Mouse (Mus musculus) thymus, adult 2 months (tissue): Measurements from ENCODE around the gene Lima1.

Source experiments
- CTCF ChIP-seq: fragments of 200-500 bp; IDR thresholded peaks from 2 replicates; pipeline ENCODE4 v1.5.1; 2012; ENCODE audit warnings: mild to moderate bottlenecking, control low read depth, low read length, moderate library complexity, borderline replicate concordance; ENCODE audit not compliant: control insufficient read depth, poor library complexity, insufficient read depth; ENCODE audit errors: extremely low read depth
- POLR2A ChIP-seq: fragments of 200-500 bp; IDR thresholded peaks from 2 replicates; pipeline ENCODE4 v1.6.1; 2012; ENCODE audit warnings: mild to moderate bottlenecking, low read length, control low read depth, moderate library complexity; ENCODE audit not compliant: control insufficient read depth, poor library complexity, insufficient read depth; ENCODE audit errors: extremely low read depth

DNA sequence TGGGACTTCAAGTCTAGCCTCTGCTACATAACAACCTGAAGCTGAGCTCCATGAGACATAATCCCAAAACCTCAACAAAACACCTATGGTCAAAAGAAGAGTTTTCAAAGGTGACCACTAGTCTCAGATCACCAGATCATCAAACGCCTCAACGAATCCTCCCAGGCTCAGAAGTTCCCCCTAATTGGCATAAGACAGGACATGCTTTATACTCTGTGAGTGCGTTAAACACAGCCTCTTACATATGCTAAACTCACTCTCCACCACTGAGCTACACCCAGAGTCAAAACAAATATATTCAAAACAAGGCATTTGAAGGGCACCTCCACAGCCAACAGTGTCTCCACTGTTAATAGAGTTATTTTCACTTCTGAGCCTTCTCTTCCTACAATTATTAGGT, 2.7 kb downstream of the Lima1 start:
- no peak for TF ChIP-seq CTCF
- no peak for TF ChIP-seq POLR2A
